Mouse (Mus musculus): ENCODE results near the gene Rimklb. TPM values are rescaled to one million over a fixed set of nuclear protein-coding genes. Genes with fewer than 3 reads are reported as not detected.
A peak's percentile ranks its signal among the peaks of the same experiment; 100 is the strongest.
"Not testable (repeated sequence)": the region's sequence is repeated elsewhere in the genome, so short reads cannot be mapped to it uniquely, and the experiment has no call there.

Rimklb gene
- total and polyA plus RNA-seq, 2 experiments from 2014 or later, result 120 to 134 TPM

- peak; percentile 14; the same call in 1 of the 2 replicates for TF ChIP-seq CTCF (IDR thresholded peaks at IDR 0.05)
- ATAC-seq (ENCODE audit: low FRiP score) (peak; percentile 94), DNase-seq (ENCODE audit: low spot score) (peak; percentile 94)
- Histone ChIP-seq H3K27ac (ENCODE audit: low read depth, low read length) (peak overlapping the region; percentile 93), H3K4me1 (ENCODE audit: insufficient read depth, low read length) (peaks cover 8% of the 10 kb centered on the region; the same call in 1 of the 2 replicates), H3K36me3 (ENCODE audit: insufficient read depth, low read length) (no peaks in the 10 kb centered on the region), H3K9me3 (ENCODE audit: low read length) (no peaks in the 10 kb centered on the region), H3K4me3 (ENCODE audit: low read depth, low read length) (peak overlapping the region; percentile 74), H3K4me2 (ENCODE audit: low read depth, low read length, poor library complexity, severe bottlenecking) (peak overlapping the region; percentile 53), H3K27me3 (ENCODE audit: insufficient read depth, low read length) (no peaks in the 10 kb centered on the region), H3K9ac (replicated peaks; ENCODE audit: low read length, poor library complexity, severe bottlenecking) (peak overlapping the region; percentile 90)
- under 1% methylated on average over 63 of the region's 111 CpGs for WGBS
Observed at GRCm38 (mm10) chr6:122486297-122487117, 12.1 kb downstream of the Rimklb start.

GRCm38 (mm10) chr6:122485401-122486296 lies 12.9 kb downstream of the Rimklb start:
- H3K9me3 ChIP-seq (ENCODE audit: low read length), result no peaks in the 10 kb centered on the region
- under 1% methylated on average over 48 of the region's 91 CpGs for WGBS

GRCm38 (mm10) chr6:122478062-122478461 lies 20.5 kb downstream of the Rimklb start:
- Histone ChIP-seq H3K36me3 (ENCODE audit: insufficient read depth, low read length) (no peaks in the 10 kb centered on the region), H3K9me3 (ENCODE audit: low read length) (no peaks in the 10 kb centered on the region), H3K27ac (ENCODE audit: low read depth, low read length) (no peak overlapping the region), H3K4me3 (ENCODE audit: low read depth, low read length) (no peak overlapping the region), H3K9ac (replicated peaks; ENCODE audit: low read length, poor library complexity, severe bottlenecking) (no peak overlapping the region), H3K27me3 (ENCODE audit: insufficient read depth, low read length) (no peaks in the 10 kb centered on the region), H3K4me2 (ENCODE audit: low read depth, low read length, poor library complexity, severe bottlenecking) (no peak overlapping the region), H3K4me1 (ENCODE audit: insufficient read depth, low read length) (no peaks in the 10 kb centered on the region)
- 82% methylated on average over 3 of the region's 3 CpGs for WGBS
- no peak for DNase-seq (ENCODE audit: low spot score)
- TF ChIP-seq CTCF (IDR thresholded peaks at IDR 0.05), result no peak
- ATAC-seq (ENCODE audit: low FRiP score), result no peak

More at GRCm38 (mm10) chr6:122485401-122486296, 12.9 kb downstream of the Rimklb start:
- Histone ChIP-seq H3K36me3 (ENCODE audit: insufficient read depth, low read length) (no peaks in the 10 kb centered on the region), H3K27ac (ENCODE audit: low read depth, low read length) (peak overlapping the region; percentile 93), H3K27me3 (ENCODE audit: insufficient read depth, low read length) (no peaks in the 10 kb centered on the region), H3K9ac (replicated peaks; ENCODE audit: low read length, poor library complexity, severe bottlenecking) (peak overlapping the region; percentile 90), H3K4me2 (ENCODE audit: low read depth, low read length, poor library complexity, severe bottlenecking) (peak overlapping the region; percentile 53), H3K4me3 (ENCODE audit: low read depth, low read length) (peak overlapping the region; percentile 74), H3K4me1 (ENCODE audit: insufficient read depth, low read length) (peaks cover 8% of the 10 kb centered on the region; the same call in 1 of the 2 replicates)
- TF ChIP-seq CTCF (IDR thresholded peaks at IDR 0.05), result no peak
- peak; percentile 48 for DNase-seq (ENCODE audit: low spot score)
- peak; percentile 47 for ATAC-seq (ENCODE audit: low FRiP score)

GRCm38 (mm10) chr6:122471461-122471860 lies 27.1 kb downstream of the Rimklb start:
- H3K9me3 ChIP-seq (ENCODE audit: low read length); ATAC-seq (ENCODE audit: low FRiP score); H3K27ac ChIP-seq (ENCODE audit: low read depth, low read length); H3K27me3 ChIP-seq (ENCODE audit: insufficient read depth, low read length); DNase-seq (ENCODE audit: low spot score); H3K9ac ChIP-seq (replicated peaks; ENCODE audit: low read length, poor library complexity, severe bottlenecking); H3K4me3 ChIP-seq (ENCODE audit: low read depth, low read length); H3K4me2 ChIP-seq (ENCODE audit: low read depth, low read length, poor library complexity, severe bottlenecking); H3K4me1 ChIP-seq (ENCODE audit: insufficient read depth, low read length): not testable (repeated sequence)
- WGBS, result 89% methylated on average over 3 of the region's 3 CpGs
- peaks cover 20% of the 10 kb centered on the region for H3K36me3 ChIP-seq (ENCODE audit: insufficient read depth, low read length)

- Histone ChIP-seq H3K27me3 (ENCODE audit: insufficient read depth, low read length) (no peaks in the 10 kb centered on the region), H3K36me3 (ENCODE audit: insufficient read depth, low read length) (peaks cover 25% of the 10 kb centered on the region), H3K4me3 (ENCODE audit: low read depth, low read length) (no peak overlapping the region), H3K27ac (ENCODE audit: low read depth, low read length) (no peak overlapping the region), H3K9ac (replicated peaks; ENCODE audit: low read length, poor library complexity, severe bottlenecking) (no peak overlapping the region), H3K9me3 (ENCODE audit: low read length) (no peaks in the 10 kb centered on the region), H3K4me1 (ENCODE audit: insufficient read depth, low read length) (no peaks in the 10 kb centered on the region), H3K4me2 (ENCODE audit: low read depth, low read length, poor library complexity, severe bottlenecking) (no peak overlapping the region)
- no peak for DNase-seq (ENCODE audit: low spot score)
- no peak for TF ChIP-seq CTCF (IDR thresholded peaks at IDR 0.05)
- WGBS, result 94% methylated on average over 2 of the region's 2 CpGs
- ATAC-seq (ENCODE audit: low FRiP score), result no peak
Observed at GRCm38 (mm10) chr6:122470240-122470639, 28.3 kb downstream of the Rimklb start.
